Mouse (Mus musculus): ENCODE results near the gene Msto1.
"Not testable (repeated sequence)": the region's sequence is repeated elsewhere in the genome, so short reads cannot be mapped to it uniquely, and the experiment has no call there.

Msto1 gene

GRCm38 (mm10) chr3:88893011-88893410, 20.8 kb downstream of the Msto1 start:
- DNase-seq = not testable (repeated sequence)

DNA sequence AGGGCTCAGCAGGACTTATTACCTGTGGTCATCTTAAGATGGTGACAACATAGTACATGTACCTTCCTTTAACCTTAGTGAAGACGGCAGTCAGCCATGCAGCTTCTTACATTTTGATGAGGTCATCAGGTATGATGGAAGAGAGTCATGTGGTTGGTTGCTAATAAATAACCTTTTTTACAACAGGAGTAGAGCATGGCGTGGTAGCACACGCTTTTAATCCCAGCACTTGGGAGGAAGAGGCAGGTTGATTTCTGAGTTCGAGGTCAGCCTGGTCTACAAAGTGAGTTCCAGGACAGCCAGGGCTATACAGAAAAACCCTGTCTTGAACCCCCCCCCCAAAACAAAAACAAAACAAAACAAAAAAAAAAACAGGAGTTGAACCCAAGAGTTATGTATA, 31.3 kb downstream of the Msto1 start:
- not testable (repeated sequence) for DNase-seq

DNA sequence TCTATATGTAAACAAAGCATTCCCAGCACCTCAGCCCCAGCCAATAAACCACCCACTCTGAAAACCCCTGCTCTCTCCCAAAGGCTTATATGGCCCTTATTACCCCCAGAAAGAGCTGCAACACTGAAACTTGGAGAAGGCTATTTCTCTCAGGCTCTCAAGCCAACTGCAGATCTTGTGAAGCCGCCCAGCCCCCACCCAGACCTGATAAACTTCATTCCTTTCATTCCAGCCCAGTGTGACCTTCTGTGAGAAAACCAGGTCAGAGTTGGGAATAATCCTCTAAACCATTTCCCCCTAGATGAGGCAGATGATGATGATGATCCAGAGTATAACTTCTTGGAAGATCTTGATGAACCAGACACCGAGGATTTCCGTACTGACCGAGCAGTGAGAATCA, 45.4 kb downstream of the Msto1 start:
- DNase-seq = not testable (repeated sequence)

DNA sequence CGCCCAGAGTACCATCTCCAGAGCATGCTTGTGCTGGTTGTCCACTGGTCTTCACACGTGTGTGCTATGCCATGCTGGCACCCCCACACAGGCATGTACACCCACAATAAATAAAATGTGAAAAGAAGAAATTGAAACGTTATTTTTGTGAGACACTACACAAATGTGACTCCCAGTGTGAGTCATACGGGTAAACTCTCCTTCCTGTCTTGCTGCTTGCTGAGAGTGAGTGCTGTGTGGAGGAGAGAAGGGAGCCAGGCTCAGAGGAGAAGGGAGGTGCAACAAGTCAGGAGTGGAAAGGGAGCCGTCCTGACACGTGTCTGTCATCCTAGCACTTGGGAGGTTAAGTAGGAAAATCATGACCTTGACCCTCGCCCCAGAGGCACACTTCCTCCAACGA, 46.6 kb downstream of the Msto1 start:
- not testable (repeated sequence) for DNase-seq

GRCm38 (mm10) chr3:88866735-88867134, 47.1 kb downstream of the Msto1 start:
- DNase-seq = not testable (repeated sequence)

DNA sequence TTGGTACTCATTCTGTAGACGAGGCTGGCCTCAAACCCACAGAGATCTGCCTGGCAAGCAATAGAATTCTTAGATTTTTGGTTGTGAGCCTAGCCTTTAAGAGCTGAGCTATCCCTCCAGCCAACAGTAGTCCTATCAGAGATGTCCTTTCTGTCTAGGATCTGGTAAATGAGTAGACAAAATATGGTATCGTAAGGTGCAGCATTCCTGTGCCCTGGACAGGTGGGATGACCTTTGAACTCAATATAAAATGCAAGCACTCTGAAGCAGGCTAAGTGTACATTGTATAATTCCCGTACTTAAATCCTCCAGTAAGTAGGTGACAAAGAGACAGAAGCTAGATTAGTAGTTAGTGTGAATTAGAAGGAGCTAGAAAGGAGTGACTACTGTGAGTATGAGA, 51.7 kb downstream of the Msto1 start:
- no peak for DNase-seq

DNA sequence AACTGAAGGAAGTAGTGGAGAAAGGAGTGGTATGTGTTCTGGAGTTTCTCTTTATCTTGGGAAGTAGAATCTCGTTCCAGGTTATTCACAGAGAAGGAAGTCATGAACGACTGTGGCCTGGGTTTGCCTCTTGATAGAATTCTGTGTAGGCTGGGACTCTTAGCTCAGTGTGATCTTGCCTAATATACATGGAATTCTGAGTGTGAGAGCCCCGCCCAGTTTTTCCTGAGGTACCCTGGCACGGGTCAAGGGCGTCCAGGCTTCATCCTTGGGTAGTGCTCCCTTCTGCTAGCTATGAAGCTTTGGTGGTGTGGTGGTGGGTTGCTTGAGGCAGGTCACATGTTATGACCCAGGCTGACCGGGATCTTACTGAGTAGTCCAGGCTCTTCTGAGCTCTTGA, 58.0 kb downstream of the Msto1 start:
- no peak for DNase-seq
